Mouse (Mus musculus) brain, embryonic 14.5 days (tissue): Measurements from ENCODE around the gene Hsd17b7.

Experiments
- CTCF ChIP-seq: fragments of 200-500 bp; IDR thresholded peaks from 2 replicates; pipeline ENCODE4 v1.5.1; 2012; ENCODE audit warnings: inconsistent platforms, mild to moderate bottlenecking, moderate library complexity, borderline replicate concordance; ENCODE audit not compliant: insufficient read depth, insufficient read length; ENCODE audit errors: extremely low read depth
- POLR2A ChIP-seq: fragments of 200-500 bp; IDR thresholded peaks from 2 replicates; pipeline ENCODE4 v1.6.1; 2012; ENCODE audit warnings: mild to moderate bottlenecking, inconsistent platforms, borderline replicate concordance; ENCODE audit not compliant: poor library complexity, insufficient read depth, insufficient read length, severe bottlenecking; ENCODE audit errors: extremely low read depth

DNA sequence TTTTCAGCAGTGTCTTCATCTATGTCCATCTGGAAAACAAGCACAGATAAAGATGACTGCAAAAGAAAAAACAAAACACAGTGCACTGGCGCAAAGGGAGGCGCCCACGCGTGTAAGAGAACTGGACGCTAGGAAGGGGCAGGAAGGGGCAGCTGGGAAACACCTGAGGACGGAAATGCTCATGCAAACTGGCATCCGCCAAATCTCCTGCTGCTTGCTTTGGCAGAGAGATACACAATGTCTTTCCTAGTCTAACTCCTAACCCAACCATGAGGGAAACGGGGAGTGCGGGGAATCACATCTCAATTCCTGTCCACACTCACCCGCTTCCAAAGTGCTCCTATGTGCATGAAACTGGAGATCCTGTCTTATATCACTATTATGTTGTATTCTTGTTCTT lies 15.9 kb downstream of the Hsd17b7 start:
- no peak for TF ChIP-seq CTCF
- no peak for TF ChIP-seq POLR2A
